Mouse (Mus musculus): ENCODE results near the gene Hipk3.

The Hipk3 gene

DNA sequence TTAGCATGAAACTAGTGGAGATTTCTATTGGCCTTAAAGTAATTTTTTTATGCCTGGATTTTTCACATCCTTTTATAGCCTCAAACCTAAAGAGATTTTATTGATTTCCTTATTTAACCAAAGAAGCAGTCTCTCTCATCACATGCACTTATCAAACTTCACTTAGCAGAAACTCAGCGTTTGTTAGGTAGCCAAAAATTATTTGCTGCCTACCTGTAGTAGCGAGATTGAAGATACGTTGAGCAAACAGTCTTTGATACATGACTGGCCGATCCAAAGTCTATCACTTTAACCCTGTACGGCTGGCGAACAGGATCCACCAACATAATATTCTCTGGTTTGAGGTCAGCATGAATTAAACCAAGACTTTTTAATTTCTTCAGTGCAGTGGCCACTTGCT is 23.7 kb downstream of the Hipk3 start:
- no peak for DNase-seq

DNA sequence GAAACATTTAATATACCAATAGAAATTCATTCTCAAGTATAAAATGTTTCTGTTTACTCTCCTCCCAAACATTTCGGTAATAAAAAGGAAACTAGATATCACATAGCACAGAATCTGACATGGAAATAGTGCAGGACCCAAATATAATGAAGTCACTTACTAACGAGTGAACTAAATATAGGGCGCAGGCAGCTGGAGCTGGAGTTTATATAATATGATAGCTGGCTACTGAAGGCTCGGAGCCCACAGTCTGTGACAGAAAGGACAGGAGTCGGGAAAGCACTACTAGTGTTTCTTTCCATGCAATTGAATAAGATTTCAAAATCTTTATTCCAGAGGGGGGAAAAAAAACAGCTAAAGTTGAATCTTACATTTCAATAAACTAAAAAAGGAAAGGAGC is 25.8 kb downstream of the Hipk3 start:
- DNase-seq, result no peak

DNA sequence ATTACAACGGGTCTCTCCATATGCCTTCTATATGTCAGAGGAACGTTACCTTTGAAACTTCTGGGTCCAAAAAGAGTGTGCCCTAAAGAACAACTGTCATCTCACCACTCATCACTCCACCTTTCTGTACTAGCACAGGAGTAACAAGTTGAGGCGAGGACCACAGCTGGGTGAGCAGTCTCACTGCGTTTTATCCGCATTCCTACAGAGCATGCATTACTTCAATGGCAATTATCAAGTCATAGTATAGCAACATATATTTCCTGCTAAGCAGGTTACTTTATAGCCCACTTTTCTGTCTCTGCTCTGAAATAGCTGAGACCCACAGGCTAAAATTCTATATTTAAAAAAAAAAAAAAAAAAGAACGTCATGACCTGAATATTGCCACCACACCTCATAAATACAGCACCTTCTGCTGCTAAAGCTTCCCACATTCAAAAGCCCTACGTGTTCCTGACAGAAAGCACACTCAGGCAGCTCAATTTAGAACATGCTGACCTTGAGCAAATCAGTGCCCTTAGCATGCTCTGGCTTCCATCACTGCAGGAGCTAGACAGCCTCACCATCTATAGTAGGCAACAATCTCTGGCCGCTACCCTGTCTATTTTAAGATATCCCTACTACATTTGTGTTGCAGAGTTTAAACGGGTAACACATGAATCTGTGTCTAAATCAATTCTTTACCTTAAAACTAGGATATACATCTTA is 27.2 kb downstream of the Hipk3 start:
- DNase-seq, result no peak

DNA sequence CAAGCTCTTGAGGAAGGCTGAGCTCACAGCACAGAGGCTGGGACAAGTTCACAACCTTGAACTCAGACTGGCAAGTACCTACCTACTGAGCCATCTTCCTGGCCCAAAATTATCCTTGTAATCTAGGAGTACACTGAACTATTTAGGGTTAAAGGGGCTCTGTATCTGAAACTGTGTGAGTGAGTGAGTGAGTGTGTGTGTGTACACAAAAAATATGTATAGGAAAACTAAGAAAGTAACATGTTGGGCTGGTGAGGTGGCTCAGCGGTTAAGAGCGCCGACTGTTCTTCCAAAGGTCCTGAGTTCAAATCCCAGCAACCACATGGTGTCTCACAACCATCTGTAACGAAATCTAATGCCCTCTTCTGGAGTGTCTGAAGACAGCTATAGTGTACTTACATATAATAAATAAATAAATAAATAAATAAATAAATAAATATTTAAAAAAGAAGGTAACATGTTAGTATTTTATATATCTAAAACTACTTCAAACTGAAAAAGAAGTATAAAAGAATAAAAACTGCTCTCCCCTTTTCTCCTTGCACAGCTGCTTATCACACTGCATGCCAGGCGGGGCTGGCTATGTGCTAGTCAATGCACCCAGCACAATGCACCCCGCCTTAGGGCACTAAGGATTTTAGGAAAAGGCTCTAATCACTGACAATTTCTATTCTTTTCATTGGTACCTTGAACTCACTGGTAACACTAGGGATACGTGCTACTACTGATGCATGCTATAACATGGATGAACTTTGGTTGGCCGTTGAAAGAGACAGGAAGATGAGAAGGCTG is 28.4 kb downstream of the Hipk3 start:
- DNase-seq, result no peak

DNA sequence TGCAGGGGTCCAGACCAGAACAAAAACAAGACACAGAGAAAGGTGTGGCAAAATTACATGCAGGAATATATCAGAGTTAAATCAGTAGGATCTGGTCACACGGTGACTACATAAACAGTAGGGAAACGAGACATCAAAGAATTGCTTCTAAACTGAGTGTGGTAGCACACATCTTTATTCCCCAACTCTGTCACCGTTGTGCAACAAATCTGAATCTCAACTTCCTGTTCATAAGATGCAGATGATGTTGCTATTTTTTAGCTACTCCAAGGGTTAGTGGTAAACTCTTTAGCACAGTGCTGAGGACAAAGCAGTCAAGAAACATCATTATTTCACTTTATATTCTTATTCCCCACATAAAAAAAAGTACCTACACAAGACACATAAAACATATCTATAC is 34.2 kb downstream of the Hipk3 start:
- DNase-seq, result no peak

DNA sequence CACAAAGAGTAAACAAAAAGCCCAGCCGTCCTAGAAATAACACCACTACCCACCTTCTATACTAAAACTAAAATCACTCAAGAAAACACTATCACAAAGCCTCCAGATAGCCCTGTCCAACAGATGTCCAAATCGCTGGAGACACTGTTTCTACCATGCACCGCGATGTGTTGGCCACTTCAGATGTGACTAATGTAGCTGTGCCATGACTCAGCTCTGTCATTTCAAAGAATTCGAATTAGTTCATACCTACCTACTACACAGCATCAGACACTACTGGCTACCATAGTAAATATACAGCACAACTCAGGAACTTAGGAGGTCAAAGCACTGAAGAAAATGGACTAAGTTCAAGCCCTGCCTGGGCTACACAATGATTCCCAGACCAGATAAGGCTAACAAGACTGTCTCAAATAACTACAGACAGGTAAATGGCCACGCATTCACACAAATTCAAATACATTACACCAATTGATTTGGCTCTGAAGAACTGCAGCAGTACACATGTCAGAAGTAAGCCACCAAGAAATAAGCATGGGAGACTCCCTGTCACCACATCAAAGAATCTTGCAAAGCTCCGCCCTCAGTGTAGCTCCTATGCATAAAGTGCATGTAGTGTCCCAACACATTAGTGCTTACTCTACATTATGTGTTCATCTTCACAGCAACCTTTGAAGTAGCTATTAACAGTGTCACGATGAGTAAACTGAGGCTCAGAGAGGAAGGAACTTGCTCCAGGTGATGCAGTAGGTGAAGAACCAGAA is 35.5 kb downstream of the Hipk3 start:
- DNase-seq, result peak in 1 of 2 experiments; percentile 22

DNA sequence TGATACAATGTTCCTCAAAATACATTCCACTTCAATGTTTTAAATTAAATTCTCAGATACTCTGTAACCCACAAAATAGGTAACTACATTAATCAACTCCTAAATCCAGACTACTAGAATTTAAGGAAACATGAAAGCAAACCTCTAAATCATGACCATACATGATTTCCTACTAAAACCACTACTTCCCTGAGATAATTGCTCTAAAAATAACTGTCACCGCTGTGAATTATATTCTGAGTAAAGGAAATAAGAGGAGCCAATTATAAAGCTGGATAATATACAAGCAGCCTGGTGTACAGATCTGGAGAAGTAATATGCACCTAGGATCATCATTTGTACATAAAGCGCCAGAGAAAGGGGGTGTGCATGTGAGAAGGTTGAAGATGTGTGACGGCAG is 37.1 kb downstream of the Hipk3 start:
- DNase-seq, result no peak

DNA sequence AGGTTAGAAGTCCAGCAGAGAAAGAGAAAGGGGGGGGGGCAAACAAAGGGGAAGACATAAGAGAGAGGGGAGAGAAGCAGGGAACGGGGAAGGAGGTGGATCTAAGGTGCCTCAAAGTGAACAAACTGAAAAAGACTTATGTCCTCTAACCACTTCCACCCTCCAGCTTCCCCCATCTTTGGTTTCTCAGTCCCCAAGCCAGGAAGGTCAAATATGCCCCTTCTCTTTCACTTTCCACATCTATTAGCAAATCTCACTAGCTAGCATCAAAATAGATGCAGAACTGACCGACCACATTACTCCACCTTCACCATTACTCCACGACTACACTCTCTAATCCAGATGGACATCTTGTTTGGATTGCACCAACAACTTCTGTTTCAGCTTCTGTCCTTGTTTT is 43.6 kb downstream of the Hipk3 start:
- no peak for DNase-seq

DNA sequence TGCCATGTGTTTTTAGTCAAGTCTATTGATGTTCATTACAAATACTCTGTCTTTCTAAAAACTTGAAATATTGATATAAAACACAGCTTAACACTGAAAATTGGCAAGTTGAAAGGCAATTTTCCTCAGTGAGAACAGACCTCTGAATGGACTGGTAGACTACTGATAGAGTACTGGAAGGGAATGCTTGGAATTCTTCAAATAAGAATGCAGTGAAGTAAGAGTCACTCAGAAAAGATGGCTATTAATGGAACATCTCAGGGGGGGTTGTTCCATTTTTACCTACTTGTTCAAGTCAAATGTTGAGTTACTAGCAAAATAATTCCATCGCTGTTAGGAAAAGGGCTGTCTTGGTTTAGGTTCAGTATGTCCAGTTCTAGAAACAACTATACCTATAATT is 45.1 kb downstream of the Hipk3 start:
- DNase-seq, result no peak

DNA sequence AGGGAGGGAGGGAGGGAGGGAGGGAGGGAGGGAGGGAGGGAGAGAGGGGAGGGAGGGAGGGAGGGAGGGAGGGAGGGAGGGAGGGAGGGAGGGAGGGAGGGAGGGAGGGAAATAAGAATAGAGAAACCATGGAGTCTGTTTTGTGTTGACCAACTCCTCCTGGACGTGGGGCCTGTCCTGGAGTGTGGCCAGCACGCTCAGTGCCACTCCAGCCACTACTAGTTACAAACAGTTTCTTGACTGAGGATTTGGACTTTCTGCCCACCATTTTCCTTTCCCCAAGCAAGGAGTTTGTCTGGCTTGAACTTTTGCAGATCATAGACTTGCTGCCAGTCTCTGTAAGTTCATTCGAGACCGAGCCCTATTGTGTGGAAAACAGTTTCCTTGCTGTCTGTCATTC is 46.0 kb downstream of the Hipk3 start:
- no peak for DNase-seq

DNA sequence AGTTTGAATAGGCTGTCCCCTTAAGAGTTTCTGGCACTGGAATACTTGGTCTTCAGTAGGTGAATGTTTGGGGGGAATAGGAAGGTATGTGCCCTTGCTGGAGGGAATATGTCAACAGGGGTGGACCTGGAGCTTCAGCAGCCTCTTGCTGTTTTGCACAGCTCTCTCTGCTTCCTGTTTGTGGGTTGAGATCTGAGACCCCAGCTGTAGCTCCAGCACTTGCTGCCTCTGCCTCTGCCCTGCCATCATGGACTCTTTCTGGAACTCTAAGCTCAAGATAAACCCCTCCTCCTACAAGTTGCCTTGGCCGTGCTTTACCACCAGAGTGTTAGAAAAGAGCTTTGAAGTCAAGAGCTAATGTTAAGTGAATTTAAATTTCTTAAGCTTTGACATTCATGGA is 48.2 kb downstream of the Hipk3 start:
- DNase-seq, result peak; percentile 29 to 53

DNA sequence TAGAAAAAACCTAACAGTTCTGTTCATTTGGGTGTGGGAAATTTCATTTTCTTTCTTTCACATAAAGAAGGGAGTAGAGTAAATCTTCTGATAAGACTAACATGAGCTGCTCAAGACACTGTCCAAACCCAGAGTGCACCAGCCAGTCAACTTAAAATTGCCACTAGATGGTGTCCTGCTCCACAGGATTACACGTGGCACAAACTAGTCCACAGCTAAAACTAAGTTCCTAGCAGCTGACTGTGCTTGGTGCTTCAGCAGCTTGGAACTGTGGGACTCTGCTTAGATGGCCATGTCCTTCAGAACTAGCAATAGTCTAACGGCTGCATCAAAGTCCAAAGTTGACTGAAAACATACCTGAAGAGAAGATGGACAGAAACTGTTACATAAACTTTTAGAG is 49.5 kb downstream of the Hipk3 start:
- peak; percentile 58 to 60 for DNase-seq

DNA sequence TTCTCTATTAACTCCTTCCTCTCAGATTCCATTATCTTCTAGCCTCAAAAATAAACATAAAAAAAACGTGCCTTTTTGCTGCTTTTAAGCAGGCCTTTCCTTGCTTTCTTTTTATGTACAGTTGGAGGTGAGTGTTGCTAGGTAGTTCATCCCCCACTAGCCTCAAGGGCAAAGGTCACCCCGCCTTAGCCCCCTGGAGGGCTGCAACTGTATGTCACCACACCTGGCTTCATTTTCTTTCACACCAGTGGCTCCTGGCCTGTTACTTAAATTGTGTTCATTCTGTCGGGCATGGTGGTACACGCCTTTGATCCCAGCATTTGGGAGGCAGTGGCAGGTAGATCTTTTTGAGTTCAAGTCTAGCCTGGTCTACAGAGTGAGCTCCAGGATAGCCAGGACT is 51.9 kb downstream of the Hipk3 start:
- DNase-seq, result no peak

DNA sequence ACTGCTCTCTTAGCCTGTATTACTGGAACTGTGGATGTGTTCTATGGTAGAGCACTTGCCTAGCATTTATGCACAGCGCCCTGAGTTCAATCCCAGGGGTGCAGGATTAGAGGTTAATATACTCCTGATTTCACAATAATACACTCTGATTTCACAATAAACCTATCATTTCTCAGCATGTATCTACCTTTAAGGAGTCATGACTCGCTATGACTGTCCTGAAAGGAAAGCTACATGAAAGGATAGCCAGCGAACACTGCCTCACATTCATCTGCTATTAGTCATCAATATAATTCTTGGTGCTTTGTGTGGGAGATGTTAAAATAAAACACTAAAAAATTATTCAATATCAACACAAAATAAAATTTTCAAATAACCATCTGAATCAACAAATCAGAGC is 58.0 kb downstream of the Hipk3 start:
- no peak for DNase-seq

DNA sequence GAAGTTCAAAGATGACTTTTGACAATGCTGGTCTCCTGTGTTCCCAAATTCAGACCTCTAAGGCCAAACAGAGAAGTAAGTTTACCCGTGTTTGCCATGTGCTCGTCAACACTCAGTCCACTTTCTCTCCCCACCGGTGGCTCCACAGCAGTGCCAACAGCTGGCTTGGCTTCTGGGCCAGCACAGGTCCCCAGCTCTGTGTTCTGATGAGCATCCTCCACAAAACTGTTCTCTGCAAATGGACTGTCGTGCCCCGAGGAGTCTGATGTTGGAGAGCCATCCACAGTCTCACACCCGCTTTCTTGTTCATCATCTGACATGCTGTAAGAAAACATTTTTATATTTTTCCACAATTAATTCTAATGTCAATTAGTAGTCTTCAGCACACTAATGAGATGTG is 63.2 kb downstream of the Hipk3 start:
- DNase-seq, result no peak

DNA sequence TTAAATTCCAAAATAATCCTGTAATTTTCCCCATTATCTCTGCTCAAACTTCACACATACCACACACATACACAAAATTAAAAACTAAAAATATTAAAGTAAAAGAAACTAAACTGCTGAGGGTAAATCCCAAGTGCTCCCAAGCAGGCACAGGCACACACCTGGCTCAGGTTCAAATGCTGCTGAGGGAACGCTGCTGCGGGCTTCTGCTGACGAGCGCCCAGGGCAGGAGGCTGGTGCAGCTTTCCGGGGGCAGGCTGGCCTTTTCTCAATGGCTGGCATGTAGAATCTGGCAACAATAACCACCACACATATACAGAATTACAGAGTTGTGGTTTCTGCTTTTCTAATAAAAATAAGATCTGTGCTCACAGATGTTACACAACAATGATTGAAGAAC is 63.7 kb downstream of the Hipk3 start:
- no peak for DNase-seq

DNA sequence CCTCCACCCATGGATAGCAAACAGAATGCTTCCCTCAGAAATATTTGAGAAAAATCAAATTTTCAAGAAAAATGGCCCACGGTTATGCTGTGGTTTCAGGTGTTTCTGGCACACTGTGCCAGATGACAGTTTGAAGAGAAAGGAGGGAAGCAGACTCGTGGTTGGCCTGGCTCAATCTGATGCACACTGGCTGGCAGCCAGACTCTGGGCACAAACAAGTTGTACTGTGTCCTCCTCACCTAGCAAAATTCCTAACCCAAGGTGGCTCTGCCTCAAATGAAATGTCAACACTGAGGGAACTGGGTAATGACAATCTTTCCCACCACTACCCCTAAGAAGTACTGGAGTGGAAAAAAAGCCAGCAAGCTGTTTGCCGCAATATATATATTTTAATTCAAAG is 68.1 kb downstream of the Hipk3 start:
- no peak for DNase-seq

DNA sequence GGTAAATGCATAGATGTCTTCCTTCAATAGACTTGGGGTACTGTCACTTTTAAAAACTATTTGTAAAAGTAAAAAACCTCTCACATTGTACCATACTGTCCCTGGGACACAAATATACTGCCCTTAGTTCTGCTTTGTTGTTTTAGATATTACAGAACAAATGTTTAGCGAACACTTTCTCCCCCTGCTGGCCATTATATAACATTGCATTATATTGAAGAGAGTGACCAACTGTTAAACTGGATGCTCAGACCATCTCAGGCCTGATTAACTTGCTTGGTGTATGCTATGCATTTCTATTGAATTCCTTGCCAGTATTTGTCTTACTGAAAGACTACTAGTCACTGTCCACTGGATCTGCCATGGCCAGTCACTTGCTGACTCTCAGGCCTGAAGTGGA is 72.0 kb downstream of the Hipk3 start:
- DNase-seq, result no peak

DNA sequence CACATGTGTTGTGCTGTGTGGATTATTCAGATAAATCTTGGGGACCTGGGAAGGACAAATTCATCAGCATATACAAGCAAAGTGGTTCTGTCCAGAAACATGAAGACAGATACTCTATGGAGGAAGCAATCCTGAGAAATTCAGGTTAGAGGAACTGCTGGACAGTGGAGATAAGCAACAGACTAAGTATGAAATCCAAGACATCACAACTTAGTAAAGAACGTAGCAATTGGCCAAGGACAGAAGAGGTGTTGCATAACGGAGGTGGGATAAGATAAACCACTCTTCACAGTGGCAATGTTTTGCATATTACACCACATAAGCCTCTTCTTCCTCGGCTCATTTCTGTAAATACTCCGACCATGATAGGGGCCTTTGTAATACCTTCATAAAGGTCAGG is 73.4 kb downstream of the Hipk3 start:
- DNase-seq, result no peak

DNA sequence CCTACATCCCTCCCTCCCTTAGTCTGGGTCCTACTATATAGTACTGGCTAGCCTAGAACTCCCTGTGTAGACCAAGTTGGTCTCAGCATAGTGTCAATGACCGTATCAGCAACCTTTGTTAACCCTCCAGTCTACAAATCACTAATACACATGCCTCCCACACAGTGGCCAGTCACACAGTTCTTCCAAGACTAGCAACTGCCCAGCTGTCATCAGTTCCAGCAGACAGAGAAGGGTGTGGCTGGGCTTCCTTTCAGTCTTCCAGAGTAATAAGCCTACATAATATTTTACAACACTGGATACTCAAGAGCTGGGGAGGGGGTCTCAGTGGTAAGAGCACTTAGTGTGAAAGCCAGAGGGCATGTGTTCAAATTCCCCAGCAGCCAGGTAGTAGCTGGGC is 74.2 kb downstream of the Hipk3 start:
- no peak for DNase-seq

DNA sequence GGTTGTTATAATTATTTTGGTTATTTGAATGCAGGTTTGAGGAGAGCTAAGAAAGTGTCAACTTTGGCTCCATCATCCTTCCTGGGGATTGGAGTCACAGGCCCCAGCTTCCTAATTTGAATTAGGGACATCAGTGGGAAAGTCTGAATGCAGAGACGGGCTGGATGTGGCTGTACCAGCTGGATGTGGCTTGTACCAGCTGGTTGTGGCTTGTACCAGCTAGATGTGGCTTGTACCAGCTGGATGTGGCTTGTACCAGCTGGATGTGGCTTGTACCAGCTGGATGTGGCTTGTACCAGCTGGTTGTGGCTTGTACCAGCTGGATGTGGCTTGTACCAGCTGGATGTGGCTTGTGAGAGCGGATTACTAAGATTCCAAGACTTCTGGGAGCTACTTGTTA is 74.8 kb downstream of the Hipk3 start:
- peak in 1 of 2 experiments; percentile 14 for DNase-seq

DNA sequence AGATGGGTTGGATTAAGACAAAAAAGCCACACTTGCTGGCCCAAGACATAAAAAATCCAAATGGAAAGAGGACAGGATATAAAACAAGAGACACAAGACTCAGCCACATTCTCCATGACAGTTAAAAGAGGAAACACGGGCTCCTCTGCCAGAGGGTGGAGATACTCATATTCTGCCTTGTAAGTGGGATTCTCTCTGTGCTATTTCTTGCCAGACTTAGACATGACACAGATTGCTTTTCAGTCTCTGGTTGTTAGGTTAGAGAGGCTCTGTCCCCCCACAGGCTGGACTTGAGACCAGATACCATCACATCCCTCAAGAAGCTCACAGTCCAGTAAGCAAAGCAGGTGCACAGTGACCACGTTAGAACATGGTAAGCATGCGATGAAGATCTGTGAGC is 81.2 kb downstream of the Hipk3 start:
- no peak for DNase-seq

DNA sequence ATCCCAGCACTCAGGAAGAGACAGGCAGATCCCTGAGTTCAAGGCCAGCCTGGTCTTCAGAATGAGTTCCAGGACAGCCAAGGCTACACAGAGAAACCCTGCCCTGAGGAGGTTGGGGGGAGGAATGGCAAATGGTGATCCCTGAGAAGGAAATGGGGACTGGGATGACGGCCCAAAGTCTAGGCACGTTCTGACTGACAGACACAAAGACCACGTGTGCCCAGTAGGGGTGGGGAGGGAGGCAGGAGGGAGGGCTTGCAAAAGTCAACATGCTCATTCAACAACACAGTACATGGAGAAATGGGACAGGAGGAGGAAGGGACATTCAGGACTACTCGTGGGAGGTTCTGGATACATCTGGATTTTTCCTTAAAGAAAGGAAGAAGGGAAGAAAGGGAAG is 81.8 kb downstream of the Hipk3 start:
- DNase-seq, result no peak

DNA sequence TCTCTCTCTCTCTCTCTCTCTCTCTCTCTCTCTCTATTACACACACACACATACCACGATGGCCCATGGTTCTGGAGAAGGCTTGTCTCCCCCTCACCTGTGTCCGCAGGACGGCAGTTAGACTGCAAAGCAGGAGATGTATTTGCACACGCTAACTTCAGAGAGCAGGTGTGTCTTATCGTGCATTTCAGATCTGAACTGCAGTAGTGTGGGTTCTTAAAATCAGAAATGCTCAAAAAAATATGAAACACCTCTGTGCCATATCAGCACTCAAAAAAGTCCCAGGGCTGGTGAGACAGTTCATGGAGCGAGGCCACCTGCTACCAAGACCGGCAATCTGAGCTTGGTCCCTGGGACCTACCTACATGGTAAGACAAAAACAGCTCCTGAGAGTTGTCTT is 82.4 kb downstream of the Hipk3 start:
- peak in 1 of 2 experiments; percentile 55 for DNase-seq
